Mouse (Mus musculus) urinary bladder, postnatal 25 days (tissue): Measurements from ENCODE around the gene Gm11273.
"Not testable (repeated sequence)": the region's sequence is repeated elsewhere in the genome, so short reads cannot be mapped to it uniquely, and the experiment has no call there.

Experiments
- DNase-seq: peaks from one replicate; pipeline ENCODE4 v3.0.0; 2022; ENCODE audit warnings: low spot score

Gene Gm11273

DNA sequence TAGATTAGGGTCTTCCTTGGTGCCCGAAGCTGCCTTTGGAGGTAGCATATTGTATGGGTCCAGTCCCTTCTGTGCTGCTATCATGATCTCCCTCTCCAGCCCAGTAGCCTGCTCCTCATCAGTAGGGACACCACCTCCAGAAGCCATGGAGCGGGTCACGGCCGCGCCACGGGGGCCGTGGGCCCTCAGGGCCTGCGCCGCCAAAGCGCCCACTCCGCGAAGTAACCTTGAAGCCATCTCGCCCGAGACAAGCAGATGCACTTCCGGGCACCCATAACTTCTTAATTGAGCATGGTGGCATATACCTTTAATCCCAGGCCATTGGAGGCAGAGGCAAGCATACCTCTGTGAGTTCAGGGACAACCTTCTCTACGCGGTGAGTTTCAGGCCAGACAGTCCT, at the start of gene Gm11273:
Gene Gm11273 (minus strand): TSS at position 237 of the 400 bp plus-strand sequence.
- DNase-seq = not testable (repeated sequence)

DNA sequence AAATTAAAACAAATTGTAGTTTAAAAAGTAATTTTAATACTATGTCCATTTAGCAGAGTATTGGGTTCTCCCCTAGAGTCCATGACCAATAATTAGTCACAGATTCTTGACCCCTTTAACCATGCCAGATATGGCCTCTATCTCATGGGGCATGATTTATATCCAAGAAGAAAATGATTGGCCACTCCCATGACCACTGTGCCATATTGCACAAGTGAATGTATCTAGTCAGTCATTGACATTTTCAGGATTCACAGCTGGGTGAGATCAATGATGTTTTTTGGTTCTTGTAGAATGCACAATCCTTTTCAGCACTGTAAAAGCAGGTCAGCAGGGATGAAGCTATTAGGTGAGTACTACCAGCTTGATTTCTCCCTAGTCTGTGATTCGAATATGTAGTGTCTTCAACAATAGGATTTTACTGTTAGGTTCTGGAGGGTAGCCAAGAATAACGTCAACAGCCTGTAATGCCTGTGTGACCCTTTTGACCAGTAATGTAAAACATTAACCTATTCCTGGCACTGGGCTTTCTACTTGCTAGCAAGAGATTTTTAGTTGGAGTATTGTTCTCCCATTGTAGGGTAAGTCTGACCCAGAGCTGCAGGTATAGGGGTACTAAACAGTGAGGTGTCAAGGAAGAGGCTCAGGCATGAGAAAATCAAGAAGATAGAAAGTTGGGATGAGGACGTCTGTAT, 49.3 kb upstream of the Gm11273 start:
- no peak for DNase-seq

DNA sequence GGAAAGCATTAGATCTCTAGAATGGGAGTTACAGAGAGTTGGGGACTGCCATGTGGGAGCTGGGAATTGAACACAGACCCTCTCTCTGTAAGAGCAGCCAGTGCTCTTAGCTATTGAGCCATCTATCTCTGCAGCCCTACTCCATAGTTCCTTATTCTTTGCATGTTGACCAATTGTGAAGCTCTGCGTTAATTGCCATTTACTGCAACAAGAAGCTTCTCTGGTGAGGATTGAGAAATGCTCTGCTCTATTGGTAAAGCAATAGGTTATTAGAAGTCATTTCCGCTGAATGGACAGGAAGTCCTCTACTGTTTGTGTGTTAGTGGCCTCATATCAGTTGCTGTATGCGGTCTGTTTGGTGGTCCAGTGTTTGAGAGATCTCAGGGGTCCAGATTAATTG, 48.3 kb upstream of the Gm11273 start:
- no peak for DNase-seq

DNA sequence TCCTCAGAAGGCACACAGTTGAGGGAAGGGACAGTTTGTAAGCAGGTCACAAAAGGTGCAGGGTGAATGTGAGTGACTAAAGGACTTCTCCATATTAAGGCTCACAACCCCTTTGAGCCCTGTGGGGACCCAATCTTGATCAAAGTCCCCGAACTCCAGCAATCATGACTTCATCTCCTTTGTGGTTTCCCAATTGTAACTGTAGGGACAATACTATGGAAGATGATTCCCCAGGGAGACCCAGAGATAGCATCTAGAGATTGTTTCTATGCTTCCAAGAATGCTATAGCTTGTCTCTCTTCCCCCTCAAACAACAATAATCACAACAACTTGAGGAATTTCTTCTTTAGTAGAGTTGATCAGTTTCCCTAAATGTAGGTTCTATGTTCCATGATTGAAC, 41.5 kb upstream of the Gm11273 start, which contains the start of gene Olfr1366:
Gene Olfr1366 (minus strand): TSS at position 101 of the 400 bp plus-strand sequence.
- no peak for DNase-seq

DNA sequence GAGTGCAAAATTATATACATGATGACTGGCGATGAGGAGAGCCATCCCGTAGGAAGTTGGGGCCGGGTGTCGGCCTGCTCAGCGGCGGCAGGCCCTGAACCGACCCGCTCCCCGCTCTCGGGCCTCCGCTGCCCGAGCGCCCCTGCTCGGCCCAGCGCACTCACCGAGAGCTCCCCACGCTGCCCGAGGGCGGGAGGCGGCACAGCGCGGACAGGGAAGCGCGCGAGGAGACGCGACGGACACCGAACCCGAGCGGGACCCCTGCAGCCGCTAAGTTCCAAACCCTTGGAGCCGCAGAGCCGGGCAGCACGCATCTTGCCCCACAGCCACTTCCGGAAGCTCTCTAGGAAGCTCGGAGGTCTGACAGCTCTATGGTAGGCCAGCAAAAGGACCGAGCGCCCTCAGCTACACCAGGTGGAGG, 29.6 kb upstream of the Gm11273 start, which contains the start of gene Zkscan8:
Gene Zkscan8 (minus strand): TSS at position 340 of the 421 bp plus-strand sequence.
- peak; percentile 82 for DNase-seq

DNA sequence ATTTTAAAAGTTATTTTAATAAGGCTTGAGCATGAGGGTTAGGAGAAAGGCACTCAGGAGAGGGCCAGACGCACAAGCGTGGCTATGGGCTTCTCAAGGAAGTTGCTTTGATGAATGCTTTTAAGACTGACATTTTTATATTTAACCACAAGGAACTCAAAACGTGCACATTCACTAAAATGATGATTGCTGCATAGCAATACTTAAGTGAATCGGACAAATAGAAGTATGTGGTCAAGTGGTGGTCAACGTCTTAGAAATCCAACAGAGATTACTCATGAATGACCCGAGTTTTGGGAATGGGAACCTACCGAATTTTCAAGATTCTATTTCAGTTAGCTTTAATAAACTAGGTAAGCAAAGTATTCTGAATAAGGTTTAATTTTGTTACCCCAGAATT, 28.9 kb upstream of the Gm11273 start:
- DNase-seq = no peak

DNA sequence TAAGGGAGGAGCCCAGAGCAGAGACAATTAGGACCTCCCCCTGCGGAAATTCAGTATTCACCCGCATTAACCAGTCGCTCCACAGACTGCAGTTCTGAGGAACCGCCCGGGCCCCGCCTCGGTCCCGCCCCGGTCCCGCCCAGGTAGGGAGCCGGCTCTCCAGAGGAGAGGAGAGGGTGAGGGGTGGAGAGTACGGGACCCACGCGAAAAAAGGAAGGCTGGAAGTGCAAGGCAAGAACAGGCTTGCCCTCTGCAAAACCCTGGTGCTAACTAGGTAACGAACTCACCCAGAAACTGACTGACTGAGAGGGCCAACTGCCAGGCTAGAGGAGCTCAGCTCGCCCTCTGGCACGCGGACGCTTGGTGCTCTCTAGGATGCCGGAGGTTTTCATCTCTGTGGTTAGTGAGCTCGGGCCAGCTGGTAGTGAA, 5.0 kb upstream of the Gm11273 start:
- peak; percentile 63 for DNase-seq

DNA sequence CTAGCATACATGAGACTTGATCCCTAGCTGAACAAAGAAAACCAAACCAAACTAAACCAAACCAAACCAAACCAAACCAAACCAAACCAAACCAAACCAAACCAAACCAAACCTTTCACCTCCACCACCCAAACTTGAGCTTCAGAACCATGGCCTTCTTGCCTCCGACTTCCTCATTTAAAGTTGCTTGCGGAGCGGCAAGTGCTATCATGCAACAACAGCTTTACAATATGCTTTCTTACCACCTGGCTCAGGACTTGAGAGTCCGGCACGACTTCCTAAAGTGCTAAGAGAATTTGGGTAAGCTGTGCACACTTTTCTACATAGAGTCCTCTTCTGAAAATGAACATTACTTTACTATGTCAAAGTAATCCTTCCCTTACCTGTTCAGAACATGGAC, 1.1 kb upstream of the Gm11273 start:
- no peak for DNase-seq

DNA sequence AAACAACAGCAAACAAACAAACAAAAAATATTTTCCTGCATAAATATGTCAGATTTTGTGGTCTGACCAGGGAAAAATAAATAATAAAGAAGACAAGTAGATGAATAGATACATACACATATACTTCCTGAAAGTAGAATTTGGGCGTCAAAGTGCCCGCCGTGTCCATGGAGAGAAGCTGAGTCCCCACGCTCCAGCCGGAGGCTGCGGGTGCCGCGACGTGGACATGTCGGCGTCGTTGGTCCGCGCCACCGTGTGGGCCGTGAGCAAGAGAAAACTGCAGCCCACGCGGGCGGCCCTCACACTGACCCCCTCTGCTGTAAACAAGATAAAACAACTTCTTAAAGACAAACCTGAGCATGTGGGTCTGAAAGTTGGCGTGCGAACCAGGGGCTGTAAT, 6.1 kb downstream of the Gm11273 start, which contains the start of gene AK157302:
Gene AK157302 (plus strand): TSS at position 144 of the 400 bp plus-strand sequence.
- no peak for DNase-seq

DNA sequence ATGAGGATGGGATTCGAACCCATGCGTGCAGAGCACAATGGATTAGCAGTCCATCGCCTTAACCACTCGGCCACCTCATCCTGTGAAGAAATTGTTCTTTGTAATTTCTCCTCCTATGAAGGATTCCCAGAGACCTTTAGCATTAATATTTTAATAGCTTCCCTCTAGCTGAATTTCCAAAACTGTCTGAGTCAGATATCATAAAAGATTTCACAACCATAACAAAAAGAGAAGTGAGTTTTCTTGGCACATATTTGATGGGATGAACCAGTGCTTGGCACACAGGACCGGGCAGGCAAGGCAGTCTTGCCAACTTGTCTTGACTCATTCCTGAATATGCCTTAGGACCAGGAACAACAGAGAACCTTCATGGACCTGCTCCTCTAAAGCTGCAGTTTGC, 8.4 kb downstream of the Gm11273 start:
- DNase-seq = no peak

DNA sequence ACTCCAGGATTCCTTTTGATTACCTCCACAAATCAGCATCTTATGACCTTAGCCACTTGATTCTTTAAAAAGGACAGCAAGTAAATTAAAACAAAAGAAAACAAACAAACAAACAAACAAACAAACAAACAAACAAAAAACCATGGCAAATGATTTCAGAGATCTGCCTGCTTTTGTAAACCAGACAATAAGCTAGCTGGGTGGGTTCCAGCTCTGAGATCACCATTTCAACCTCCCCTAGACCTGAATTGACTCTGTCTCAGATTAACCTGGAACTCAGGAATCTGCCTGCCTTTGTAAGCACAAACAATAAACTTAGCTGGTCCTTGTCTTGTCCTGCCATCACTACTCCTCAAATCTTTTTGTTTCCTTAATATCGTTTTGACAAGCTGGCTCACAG, 14.3 kb downstream of the Gm11273 start:
- DNase-seq = no peak

DNA sequence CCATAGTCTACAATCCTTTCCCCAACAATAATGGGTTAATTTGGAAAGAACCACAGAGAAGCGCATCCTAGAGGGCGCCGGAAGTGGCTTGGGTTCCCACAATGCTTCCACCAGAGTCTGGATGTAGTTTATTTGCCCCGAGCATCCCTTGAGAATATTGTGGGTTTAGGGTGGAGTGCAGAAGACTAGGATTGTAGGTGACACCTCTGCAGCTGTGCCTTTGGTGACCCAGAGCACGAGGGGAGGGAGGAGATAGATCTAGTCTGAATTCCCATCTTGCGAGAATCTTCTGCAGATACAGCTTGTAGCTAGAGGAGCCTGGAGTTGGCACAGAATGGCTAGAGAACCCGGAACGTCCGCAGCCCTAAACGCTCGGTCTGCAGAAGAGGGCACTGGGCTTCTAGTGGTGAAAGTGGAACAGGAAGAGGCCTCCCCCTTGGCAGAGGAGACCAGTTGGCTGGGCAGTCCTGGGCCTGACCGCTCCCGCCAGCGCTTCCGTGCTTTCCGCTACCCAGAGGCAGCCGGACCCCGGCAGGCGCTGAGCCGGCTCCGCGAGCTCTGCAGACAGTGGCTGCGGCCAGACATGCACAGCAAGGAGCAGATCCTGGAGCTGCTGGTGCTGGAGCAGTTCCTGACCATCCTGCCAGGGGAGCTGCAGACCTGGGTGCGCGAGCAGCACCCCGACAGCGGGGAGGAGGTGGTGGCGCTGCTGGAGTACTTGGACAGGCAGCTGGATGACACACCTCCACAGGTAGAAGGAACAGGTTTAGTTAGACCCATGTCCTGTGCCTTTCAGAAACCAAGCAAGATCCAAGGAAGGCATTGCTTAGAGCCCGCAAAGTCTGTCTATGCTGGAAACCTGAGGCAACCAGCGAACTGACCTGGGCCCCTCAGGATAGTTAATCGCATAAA, 22.2 kb downstream of the Gm11273 start, which contains the start of the genes Zkscan4 and Gm10065:
Gene Zkscan4 (plus strand): TSS at position 149 of the 912 bp plus-strand sequence.
Gene Gm10065 (minus strand): TSS at position 683 of the 912 bp plus-strand sequence.
- DNase-seq = peak; percentile 55

DNA sequence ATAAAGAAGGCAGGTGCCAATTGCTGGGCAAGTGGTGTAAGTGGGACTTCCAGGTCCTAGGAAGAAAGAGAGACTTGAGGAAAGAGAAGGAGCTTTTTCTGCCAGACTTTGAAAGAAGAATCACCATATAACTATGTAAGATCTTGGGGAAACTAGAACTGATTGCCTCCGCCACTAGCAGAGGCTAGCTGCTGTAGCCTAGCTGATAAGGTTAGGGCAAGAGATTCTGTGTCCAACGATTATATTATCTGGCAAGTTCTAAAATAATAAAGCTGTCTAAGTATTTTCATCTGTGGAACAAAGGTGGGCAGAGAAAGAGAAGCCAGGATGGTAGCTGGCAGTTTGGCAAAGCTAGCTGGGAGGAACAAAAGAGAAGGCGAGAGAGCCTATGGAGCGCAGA, 28.8 kb downstream of the Gm11273 start:
- no peak for DNase-seq

DNA sequence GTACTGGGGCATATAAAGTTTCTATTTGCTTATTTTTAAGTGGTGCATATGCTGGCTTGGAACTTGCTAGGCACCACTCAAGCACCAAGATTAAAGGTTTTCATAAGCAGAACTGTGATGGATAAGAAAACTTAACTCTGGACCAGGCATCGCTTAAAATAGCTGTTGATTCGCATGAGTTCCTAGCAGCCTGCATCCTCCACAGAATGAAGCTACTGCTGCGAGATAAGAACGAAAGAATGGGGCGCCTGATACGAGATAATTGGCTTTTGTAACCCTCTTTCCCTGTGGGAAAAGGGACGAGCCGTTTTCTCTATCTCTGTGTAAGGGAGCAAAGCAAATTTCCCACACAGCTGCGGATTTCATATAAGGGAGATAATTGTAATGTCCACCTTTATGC, 32.1 kb downstream of the Gm11273 start:
- DNase-seq = no peak

DNA sequence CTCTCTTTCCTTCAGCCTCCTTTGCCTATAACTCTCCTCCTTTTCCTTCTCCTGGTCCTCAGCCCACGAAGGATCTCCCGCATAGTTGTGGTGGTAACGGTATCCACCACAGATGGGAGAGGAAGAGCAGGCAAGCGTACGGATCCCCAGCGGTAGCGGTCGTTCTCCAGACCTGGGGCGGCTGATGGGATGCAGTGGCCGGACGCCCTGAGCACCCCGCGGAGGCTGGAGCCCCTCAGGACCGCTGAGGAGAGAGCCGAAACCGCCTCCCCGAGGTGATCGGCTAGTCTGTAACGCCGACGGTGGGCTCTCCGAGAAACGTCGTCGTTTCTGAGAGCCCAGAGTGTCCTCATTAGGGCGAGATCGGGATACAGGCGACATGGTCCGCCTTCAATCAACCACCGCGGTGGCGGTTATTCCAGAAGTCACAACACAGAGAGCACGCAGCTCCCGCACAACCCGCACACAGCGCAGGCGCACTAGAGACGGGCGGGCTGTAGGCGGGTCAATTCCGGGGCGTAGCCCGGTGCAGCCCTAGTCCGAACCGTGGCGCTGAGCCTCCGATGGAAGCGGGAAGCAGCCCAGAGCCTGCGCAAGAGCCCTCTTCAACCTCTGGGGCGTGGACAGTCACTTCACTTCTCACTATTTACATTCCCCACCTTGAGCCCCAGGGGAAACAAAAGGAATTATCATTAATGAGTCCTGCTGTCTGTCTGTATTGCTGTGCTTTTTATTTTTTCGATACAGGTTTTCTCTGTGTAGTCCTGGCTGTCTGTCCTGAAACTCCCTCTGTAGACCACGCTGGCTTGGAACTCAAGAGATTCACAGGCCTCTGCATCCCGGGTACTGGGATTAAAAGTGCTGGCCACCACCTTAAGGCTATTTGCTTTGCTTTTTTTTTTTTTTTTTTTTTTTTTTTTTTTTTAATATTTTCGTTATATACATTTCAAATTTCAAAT, 32.9 kb downstream of the Gm11273 start, which contains the start of gene Nkapl:
Gene Nkapl (minus strand): TSS at position 449 of the 959 bp plus-strand sequence.
- DNase-seq = peak; percentile 78

DNA sequence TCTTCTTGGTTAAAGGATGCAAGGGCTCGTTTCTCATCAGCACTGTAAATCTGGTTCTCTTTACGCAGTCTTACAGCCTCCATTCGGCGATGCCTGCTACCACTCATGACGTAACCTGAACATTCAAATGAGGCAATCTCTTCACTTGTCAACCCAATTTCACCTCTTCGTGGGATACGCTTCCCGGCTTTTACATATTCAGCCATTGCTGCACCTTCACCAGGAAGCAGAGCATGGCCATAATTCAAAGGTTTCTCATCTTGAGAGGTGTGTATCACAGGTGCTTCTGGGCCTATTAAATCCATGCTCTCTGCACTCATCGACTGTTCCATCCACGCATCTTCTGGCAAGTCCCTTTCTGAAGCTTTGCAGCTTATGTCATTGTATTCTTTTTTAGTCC, 33.9 kb downstream of the Gm11273 start:
- DNase-seq = no peak

DNA sequence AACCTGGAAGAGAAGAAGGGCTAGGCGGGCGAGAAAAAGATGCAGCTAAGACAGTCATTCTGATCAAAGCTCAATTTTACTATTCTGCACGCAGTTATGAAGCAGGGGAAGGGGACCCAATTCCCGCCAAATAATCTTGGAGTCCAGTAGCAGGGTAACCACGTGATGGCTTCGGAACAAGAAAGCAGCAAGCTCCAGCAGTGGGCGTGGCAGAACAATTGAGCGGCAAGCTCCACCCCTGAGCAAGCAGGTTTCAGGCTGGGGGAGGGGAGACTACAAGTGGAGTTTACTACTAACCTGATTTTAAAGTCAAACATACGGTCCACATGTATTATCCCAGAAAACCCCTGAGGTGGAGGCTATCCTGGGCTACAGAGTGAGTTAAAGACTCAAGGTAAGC, 38.7 kb downstream of the Gm11273 start:
- not testable (repeated sequence) for DNase-seq

DNA sequence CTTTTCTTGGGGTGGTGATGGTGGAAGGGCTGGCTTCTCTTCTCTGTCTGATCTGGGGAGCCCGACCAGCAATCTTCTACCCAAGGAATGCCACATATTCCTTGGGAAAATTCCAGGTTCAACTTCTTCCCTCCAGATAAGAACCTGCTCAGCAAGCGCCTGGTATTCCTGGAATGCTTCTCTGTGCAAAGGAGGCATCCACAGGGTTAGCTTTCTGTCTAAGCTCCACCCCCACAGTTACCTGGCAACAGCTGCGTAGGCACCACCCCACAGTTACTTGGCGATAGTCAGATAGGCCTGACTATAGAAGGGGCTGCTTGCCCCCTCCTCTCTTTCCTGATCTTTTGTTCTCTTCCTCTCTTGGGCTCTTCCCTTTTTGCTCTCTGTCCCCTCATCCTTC, 44.9 kb downstream of the Gm11273 start:
- DNase-seq = no peak

DNA sequence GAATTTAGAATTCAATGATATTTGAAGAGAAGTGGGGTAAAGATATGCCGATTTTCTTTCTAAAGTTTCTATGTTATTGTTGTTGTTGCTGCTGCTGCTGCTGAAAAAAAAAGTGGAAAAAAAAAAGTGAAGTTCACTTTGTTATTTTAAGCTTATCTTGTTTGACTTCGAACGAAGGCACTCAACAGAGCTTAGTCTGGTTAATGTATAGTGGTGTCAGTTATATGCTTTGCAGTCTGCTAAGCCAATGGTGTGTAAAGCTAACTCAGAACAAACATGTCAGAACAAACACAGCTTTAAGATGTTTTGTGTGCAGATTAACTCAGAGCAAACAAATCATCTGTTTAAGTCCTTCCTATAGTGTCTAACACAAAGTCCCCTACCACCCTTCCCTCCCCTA, 47.1 kb downstream of the Gm11273 start:
- no peak for DNase-seq

DNA sequence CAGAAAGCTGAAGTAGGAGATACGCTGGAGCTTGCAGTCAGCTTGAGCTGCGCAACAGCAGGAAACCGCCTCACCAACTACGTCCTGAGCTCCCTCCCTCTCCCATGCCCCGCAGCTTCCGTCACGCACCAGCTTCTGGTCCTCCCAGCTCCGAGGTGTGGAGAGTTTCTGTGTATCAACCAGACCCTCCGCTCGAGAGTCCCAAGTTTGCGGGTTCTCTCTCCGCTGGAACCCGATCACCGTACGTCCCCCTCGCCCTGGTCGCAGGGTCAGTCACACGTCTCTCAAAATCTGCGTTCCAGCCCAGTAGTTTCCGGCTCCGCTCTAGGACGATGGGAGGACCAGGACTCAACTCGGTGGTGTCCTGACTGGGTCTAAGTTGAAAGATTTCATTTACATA, 47.8 kb downstream of the Gm11273 start, which contains the start of gene Zscan26:
Gene Zscan26 (minus strand): TSS at position 282 of the 400 bp plus-strand sequence.
- peak; percentile 78 for DNase-seq

DNA sequence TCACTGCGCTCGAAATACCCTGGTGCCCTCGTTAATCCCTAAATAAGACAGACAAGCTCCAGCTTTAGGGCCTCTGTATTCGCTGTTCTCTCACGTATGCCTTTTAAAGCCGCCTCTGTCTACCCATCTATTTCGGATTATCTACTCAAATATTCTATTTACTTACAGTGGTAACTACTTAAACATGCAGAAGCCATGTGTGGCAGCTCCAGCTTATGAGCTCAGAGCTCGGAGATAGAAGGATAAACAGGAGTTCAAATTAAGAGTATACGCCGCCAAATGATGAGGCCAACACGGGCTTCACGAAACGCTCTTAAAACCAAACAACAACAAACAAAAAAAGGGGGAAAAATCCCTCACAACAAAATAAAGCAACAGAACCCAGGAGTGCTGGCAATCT, 48.2 kb downstream of the Gm11273 start:
- DNase-seq = no peak
